Mouse (Mus musculus): Measurements from ENCODE around the gene Wars2.

The Wars2 gene

GRCm38 (mm10) chr3:99247996-99248801 lies 107.3 kb downstream of the Wars2 start:
- no peak for DNase-seq (ENCODE audit: low spot score)

GRCm38 (mm10) chr3:99248831-99249550 lies 108.1 kb downstream of the Wars2 start:
- DNase-seq (ENCODE audit: low spot score) = no peak

GRCm38 (mm10) chr3:99249551-99249870 lies 108.6 kb downstream of the Wars2 start:
- DNase-seq (ENCODE audit: low spot score) = no peak

- DNase-seq (ENCODE audit: low spot score) = no peak
Observed at GRCm38 (mm10) chr3:99249906-99250305, 109.0 kb downstream of the Wars2 start.

- DNase-seq (ENCODE audit: low spot score) = no peak
Observed at GRCm38 (mm10) chr3:99251271-99252165, 110.7 kb downstream of the Wars2 start.

- DNase-seq (ENCODE audit: low spot score) = no peak
Observed at GRCm38 (mm10) chr3:99252461-99253091, 111.7 kb downstream of the Wars2 start.

GRCm38 (mm10) chr3:99253092-99253488 lies 112.2 kb downstream of the Wars2 start:
- no peak for DNase-seq (ENCODE audit: low spot score)

- DNase-seq (ENCODE audit: low spot score) = no peak
Observed at GRCm38 (mm10) chr3:99253497-99254451, 112.9 kb downstream of the Wars2 start.

- no peak for DNase-seq (ENCODE audit: low spot score)
Observed at GRCm38 (mm10) chr3:99254559-99255151, 113.8 kb downstream of the Wars2 start.

- no peak for DNase-seq (ENCODE audit: low spot score)
Observed at GRCm38 (mm10) chr3:99255411-99256365, 114.8 kb downstream of the Wars2 start.

GRCm38 (mm10) chr3:99256366-99256750 lies 115.5 kb downstream of the Wars2 start:
- DNase-seq (ENCODE audit: low spot score) = no peak

- no peak for DNase-seq (ENCODE audit: low spot score)
Observed at GRCm38 (mm10) chr3:99256766-99257165, 115.9 kb downstream of the Wars2 start.

- no peak for DNase-seq (ENCODE audit: low spot score)
Observed at GRCm38 (mm10) chr3:99257586-99258577, 117.0 kb downstream of the Wars2 start.

GRCm38 (mm10) chr3:99259741-99260270 lies 118.9 kb downstream of the Wars2 start:
- DNase-seq (ENCODE audit: low spot score) = no peak

GRCm38 (mm10) chr3:99260395-99260794 lies 119.5 kb downstream of the Wars2 start:
- DNase-seq (ENCODE audit: low spot score) = no peak

- DNase-seq (ENCODE audit: low spot score) = no peak
Observed at GRCm38 (mm10) chr3:99261371-99261791, 120.5 kb downstream of the Wars2 start.

GRCm38 (mm10) chr3:99261986-99262385 lies 121.1 kb downstream of the Wars2 start:
- no peak for DNase-seq (ENCODE audit: low spot score)

GRCm38 (mm10) chr3:99263471-99263903 lies 122.6 kb downstream of the Wars2 start:
- DNase-seq (ENCODE audit: low spot score) = no peak

Data from T-cell, adult 2 months (primary cell).